Mouse (Mus musculus) ovary, adult 10 weeks (tissue): Measurements from ENCODE around the gene Gm3636. TPM values are rescaled to one million over a fixed set of nuclear protein-coding genes. Genes with fewer than 3 reads are reported as not detected.

Experiments used
- polyA plus RNA-seq: library from polyadenylated mRNA; stranded (reverse); fragments of 350-450 nt; fragmentation: Illumina TruSeq; extraction: RNeasy Lipid Tissue Mini Kit (QIAGEN cat#74804); gene quantifications from one replicate; pipeline ENCODE4 v1.2.3, GENCODE M21; 2014

Gm3636 gene
- polyA plus RNA-seq: 4.5 TPM

DNA sequence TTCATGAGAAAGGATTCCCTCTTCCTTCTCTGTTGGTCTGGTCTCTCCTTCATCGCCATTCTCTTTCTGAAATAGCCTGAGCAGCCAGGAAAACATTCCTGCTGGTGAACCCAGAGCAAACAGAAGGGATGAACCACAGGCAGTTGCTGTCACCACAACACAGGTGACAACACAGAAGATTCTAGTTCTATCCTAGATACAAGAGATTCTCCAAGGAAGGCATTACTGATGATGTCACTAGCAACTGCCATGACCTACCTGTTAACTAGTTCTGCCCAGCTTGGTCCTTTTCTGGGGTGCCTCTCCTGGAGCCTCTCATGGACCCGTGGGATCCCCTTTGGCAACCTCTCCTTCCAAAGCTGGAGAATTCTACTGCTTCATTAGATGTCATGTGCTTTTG is at the start of gene Gm3636:
Gm3636 (minus strand) TSS at position 101 of the 400 bp plus-strand sequence.

GRCm38 (mm10) chr14:6774311-6774710 is 32.2 kb upstream of the Gm3636 start, which contains the start of gene Gm8362:
TSS of gene Gm8362 (minus strand) at chr14:6774411.

GRCm38 (mm10) chr14:6720151-6720550 is 22.0 kb downstream of the Gm3636 start, which contains the start of gene Gm8050:
TSS of gene Gm8050 (minus strand) at chr14:6720251.

Other genes with a start within 250 kb of the Gm3636 start
- gene Gm8356, start 205.0 kb downstream of the Gm3636 start, polyA plus RNA-seq: not detected
- gene Gm3629, start 151.7 kb downstream of the Gm3636 start, polyA plus RNA-seq: not detected
- gene Gm3460, start 119.9 kb downstream of the Gm3636 start, polyA plus RNA-seq: not detected
- gene Gm10251, start 58.2 kb downstream of the Gm3636 start, polyA plus RNA-seq: not detected
- not detected for gene Gm8050, start 22.1 kb downstream of the Gm3636 start, polyA plus RNA-seq
- gene Gm8362, start 32.1 kb upstream of the Gm3636 start, polyA plus RNA-seq: not detected
- not detected for gene Gm3642, start 98.0 kb upstream of the Gm3636 start, polyA plus RNA-seq
- not detected for gene Gm3667, start 147.6 kb upstream of the Gm3636 start, polyA plus RNA-seq
- gene Gm6356, start 231.5 kb upstream of the Gm3636 start, polyA plus RNA-seq: not detected